Mouse (Mus musculus) kidney, adult 8-10 months (tissue): ENCODE measurements around the gene Cxcr5.
A peak's percentile ranks its signal among the peaks of the same experiment; 100 is the strongest.
"Not testable (repeated sequence)": the region's sequence is repeated elsewhere in the genome, so short reads cannot be mapped to it uniquely, and the experiment has no call there.

Source experiments
- DNase-seq, 2 experiments: peaks; one replicate each; pipeline ENCODE4 v3.0.0; 2022

Cxcr5 gene

GRCm38 (mm10) chr9:44587262-44588160 is 25.8 kb upstream of the Cxcr5 start:
- DNase-seq, result no peak

- DNase-seq, result no peak
Measured at GRCm38 (mm10) chr9:44586640-44587261, 25.1 kb upstream of the Cxcr5 start.

- DNase-seq, result no peak
Measured at GRCm38 (mm10) chr9:44582390-44582789, 20.7 kb upstream of the Cxcr5 start.

- DNase-seq, result no peak
Measured at GRCm38 (mm10) chr9:44581423-44581822, 19.7 kb upstream of the Cxcr5 start.

GRCm38 (mm10) chr9:44580085-44580484 is 18.4 kb upstream of the Cxcr5 start:
- DNase-seq, result no peak

GRCm38 (mm10) chr9:44579392-44579791 is 17.7 kb upstream of the Cxcr5 start:
- no peak for DNase-seq

GRCm38 (mm10) chr9:44576046-44576445 is 14.4 kb upstream of the Cxcr5 start:
- DNase-seq, result not testable (repeated sequence)

GRCm38 (mm10) chr9:44575095-44575494 is 13.4 kb upstream of the Cxcr5 start:
- no peak for DNase-seq

GRCm38 (mm10) chr9:44573306-44573705 is 11.6 kb upstream of the Cxcr5 start:
- no peak for DNase-seq

GRCm38 (mm10) chr9:44570939-44571382 is 9.3 kb upstream of the Cxcr5 start:
- DNase-seq, result no peak

- DNase-seq, result no peak
Measured at GRCm38 (mm10) chr9:44568083-44568455, 6.4 kb upstream of the Cxcr5 start.

GRCm38 (mm10) chr9:44567338-44568082 is 5.8 kb upstream of the Cxcr5 start:
- no peak for DNase-seq

- no peak for DNase-seq
Measured at GRCm38 (mm10) chr9:44565367-44565766, 3.7 kb upstream of the Cxcr5 start.

GRCm38 (mm10) chr9:44562936-44563335 is 1.3 kb upstream of the Cxcr5 start:
- DNase-seq, result no peak

- peak; percentile 4 to 15 for DNase-seq
Measured at GRCm38 (mm10) chr9:44552161-44552560, 9.5 kb downstream of the Cxcr5 start.

GRCm38 (mm10) chr9:44551138-44551537 is 10.5 kb downstream of the Cxcr5 start:
- no peak for DNase-seq

GRCm38 (mm10) chr9:44548412-44549152 is 13.1 kb downstream of the Cxcr5 start:
- no peak for DNase-seq

GRCm38 (mm10) chr9:44544986-44545385 is 16.7 kb downstream of the Cxcr5 start:
- no peak for DNase-seq

GRCm38 (mm10) chr9:44542364-44542763 is 19.3 kb downstream of the Cxcr5 start:
- no peak for DNase-seq

- DNase-seq, result no peak
Measured at GRCm38 (mm10) chr9:44540676-44541075, 21.0 kb downstream of the Cxcr5 start.

- DNase-seq, result peak; percentile 15 to 37
Measured at GRCm38 (mm10) chr9:44539816-44540421, 21.8 kb downstream of the Cxcr5 start.

- no peak for DNase-seq
Measured at GRCm38 (mm10) chr9:44537625-44538301, 23.9 kb downstream of the Cxcr5 start.
